Comparison of ENCODE assay signal across 15 mouse cellular contexts in genomic region chr4:127509936-127510335, GRCm38 (mm10).
A peak's percentile ranks its signal among the peaks of the same experiment; 100 is the strongest.
DNase-seq lines count a peak whose midpoint lies in the region; ATAC-seq lines count a peak whose summit lies in the region.
"Had no signal": no experiment of that assay in that cellular context is flagged by ENCODE, and none has a peak within 500 bp of the region (broad histone marks: within the 10 kb centered on the region; RNA-seq: fewer than 3 reads in every experiment).

No protein-coding gene starts in this region.

- peak; percentile 70 for ATAC-seq in frontal cortex, adult (ENCODE audit: low TSS enrichment)
- ATAC-seq: intestine, postnatal 0 days; midbrain, embryonic 13.5 days had no signal

- peak; percentile 72 to 74 for DNase-seq in frontal cortex, postnatal 36 days (ENCODE audit: low spot score in 2 of 2)
- peak; percentile 56 to 74 for DNase-seq in left cerebral cortex, adult 18-20 months (ENCODE audit: low spot score in 2 of 2)
- DNase-seq in right cerebral cortex, adult 2 months (ENCODE audit: low spot score in 2 of 2), result peak; percentile 65 to 70
- no peak for DNase-seq in gastrocnemius, postnatal 25 days
- no peak for DNase-seq in retina, postnatal 1 day
- no peak for DNase-seq in retina, embryonic 14.5 days (ENCODE audit: low spot score)
- DNase-seq in cerebellum, adult 9-10 months, result no peak
- DNase-seq: cerebellum, adult 18-20 months; gastrocnemius, postnatal 36 days; kidney, postnatal 10 days; lung, postnatal 4 days; thymus, postnatal 14 days had no signal

Comparison
In these comparisons a context has a peak if more than half of its experiments do, and no peak if none do; other contexts are left out.
1. DNase-seq: peak in frontal cortex, postnatal 36 days (2 of 2), left cerebral cortex, adult 18-20 months (2 of 2) and right cerebral cortex, adult 2 months (2 of 2); none in gastrocnemius, postnatal 25 days (single experiment), retina, postnatal 1 day (single experiment), retina, embryonic 14.5 days (single experiment) and cerebellum, adult 9-10 months (single experiment).